Mouse (Mus musculus): ENCODE data around the gene Atp5l. TPM values are rescaled to one million over a fixed set of nuclear protein-coding genes. Genes with fewer than 3 reads are reported as not detected.

Atp5l gene
- polyA plus RNA-seq, 1 experiment from 2014 or later, result 538 TPM

DNA sequence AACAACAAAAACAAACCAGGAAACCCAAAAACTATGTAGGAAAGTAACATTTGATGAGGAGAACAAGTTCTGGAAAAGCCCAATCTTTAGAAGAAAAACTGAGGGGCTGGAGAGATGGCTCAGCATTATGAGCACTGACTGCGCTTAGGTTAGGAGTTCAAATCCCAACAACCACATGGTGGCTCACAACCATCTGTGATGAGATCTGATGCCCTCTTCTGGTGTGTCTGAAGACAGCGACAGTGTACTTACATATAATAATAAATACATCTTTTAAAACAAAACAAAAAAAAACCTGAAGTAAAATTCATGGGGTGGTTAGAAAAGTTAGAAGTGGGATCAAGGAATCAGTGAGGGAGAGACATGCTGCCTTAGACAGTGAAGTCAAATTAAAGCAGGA, 1.0 kb upstream of the Atp5l start:
- Histone ChIP-seq H3K4me1 (peaks cover 5% of the 10 kb centered on the region), H3K27ac (peak overlapping the region; percentile 92), H3K9ac (no peak overlapping the region), H3K9me3 (no peaks in the 10 kb centered on the region), H3K36me3 (no peaks in the 10 kb centered on the region), H3K4me3 (peak overlapping the region; percentile 93), H3K4me2 (replicated peaks) (peak overlapping the region; percentile 73), H3K27me3 (no peaks in the 10 kb centered on the region)
- no peak for ATAC-seq (ENCODE audit: insufficient number of reproducible peaks, insufficient read depth, low FRiP score, low TSS enrichment)
- WGBS, result 65% methylated on average over 2 of the region's 2 CpGs

GRCm38 (mm10) chr9:44921123-44921468, 554 bp upstream of the Atp5l start:
- Histone ChIP-seq H3K9me3 (no peaks in the 10 kb centered on the region), H3K9ac (peak overlapping the region; percentile 54; the same call in 1 of the 2 replicates), H3K4me2 (replicated peaks) (peak overlapping the region; percentile 73), H3K4me1 (peaks cover 5% of the 10 kb centered on the region), H3K27ac (peak overlapping the region; percentile 92), H3K36me3 (no peaks in the 10 kb centered on the region), H3K4me3 (peak overlapping the region; percentile 93), H3K27me3 (no peaks in the 10 kb centered on the region)
- under 1% methylated on average over 8 of the region's 8 CpGs for WGBS
- ATAC-seq (ENCODE audit: insufficient number of reproducible peaks, insufficient read depth, low FRiP score, low TSS enrichment), result peak; percentile 81; the same call in 1 of the 2 replicates

- peak overlapping the region; percentile 73 for H3K4me2 ChIP-seq (replicated peaks)
- no peak for ATAC-seq (ENCODE audit: insufficient number of reproducible peaks, insufficient read depth, low FRiP score, low TSS enrichment)
- no peak overlapping the region for H3K27ac ChIP-seq
- no peaks in the 10 kb centered on the region for H3K27me3 ChIP-seq
- H3K4me3 ChIP-seq, result peak overlapping the region; percentile 93
- 36% methylated on average over 2 of the region's 2 CpGs for WGBS
- H3K9me3 ChIP-seq, result no peaks in the 10 kb centered on the region
- peak overlapping the region; percentile 91 for H3K9ac ChIP-seq
- no peaks in the 10 kb centered on the region for H3K36me3 ChIP-seq
- H3K4me1 ChIP-seq, result peaks cover 16% of the 10 kb centered on the region
Observed at GRCm38 (mm10) chr9:44919606-44920005, 936 bp downstream of the Atp5l start.

GRCm38 (mm10) chr9:44916196-44916595, 4.3 kb downstream of the Atp5l start:
- H3K4me1 ChIP-seq, result peaks cover 17% of the 10 kb centered on the region
- 63% methylated on average over 1 of the region's 1 CpGs for WGBS
- no peak overlapping the region for H3K27ac ChIP-seq
- ATAC-seq (ENCODE audit: insufficient number of reproducible peaks, insufficient read depth, low FRiP score, low TSS enrichment), result no peak
- peaks cover 17% of the 10 kb centered on the region for H3K36me3 ChIP-seq
- no peak overlapping the region for H3K4me3 ChIP-seq
- no peak overlapping the region for H3K9ac ChIP-seq
- H3K4me2 ChIP-seq (replicated peaks), result no peak overlapping the region
- no peaks in the 10 kb centered on the region for H3K27me3 ChIP-seq
- no peaks in the 10 kb centered on the region for H3K9me3 ChIP-seq

DNA sequence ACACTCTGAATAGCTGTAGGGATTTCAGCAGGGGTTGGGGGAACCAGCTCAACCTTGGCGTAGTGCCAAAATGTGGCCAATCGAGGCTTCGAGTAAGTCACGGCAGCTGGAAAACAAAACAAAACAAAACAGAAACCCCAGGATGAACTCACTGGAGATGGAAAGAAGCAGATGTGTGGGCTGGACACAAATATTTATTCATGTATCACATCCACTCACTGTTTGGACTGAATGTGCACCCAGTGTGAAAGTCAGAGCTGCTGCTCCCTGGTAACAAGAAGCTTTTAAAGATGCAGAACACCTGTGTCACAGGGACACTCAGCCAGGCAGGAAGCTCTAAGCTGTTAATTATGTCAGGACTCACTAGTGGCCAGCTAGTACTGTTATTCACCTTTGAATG, 5.8 kb downstream of the Atp5l start:
- H3K4me2 ChIP-seq (replicated peaks), result no peak overlapping the region
- peaks cover 17% of the 10 kb centered on the region for H3K4me1 ChIP-seq
- H3K4me3 ChIP-seq, result no peak overlapping the region
- no peaks in the 10 kb centered on the region for H3K27me3 ChIP-seq
- WGBS, result 45% methylated on average over 4 of the region's 4 CpGs
- H3K36me3 ChIP-seq, result peaks cover 31% of the 10 kb centered on the region
- no peak overlapping the region for H3K27ac ChIP-seq
- no peaks in the 10 kb centered on the region for H3K9me3 ChIP-seq
- no peak overlapping the region for H3K9ac ChIP-seq
- ATAC-seq (ENCODE audit: insufficient number of reproducible peaks, insufficient read depth, low FRiP score, low TSS enrichment), result no peak

DNA sequence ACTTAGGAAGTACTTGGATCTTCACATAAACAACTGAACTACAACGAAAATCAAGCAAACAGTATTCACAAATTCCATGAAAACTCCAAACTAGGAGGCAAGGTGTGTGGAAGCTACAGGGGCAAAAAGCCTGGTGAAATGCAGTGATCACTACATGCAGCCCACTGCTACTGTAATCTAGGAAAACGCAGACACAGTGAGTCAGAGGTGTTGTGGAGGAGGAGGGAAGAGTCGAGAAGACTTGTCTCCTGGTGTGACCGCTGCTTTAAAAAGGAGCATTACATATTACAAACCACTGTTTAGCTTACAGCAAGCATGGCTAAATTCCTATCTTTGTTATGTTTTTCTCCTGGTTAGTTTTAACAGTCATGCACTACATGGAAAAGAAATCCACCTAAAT, 9.2 kb downstream of the Atp5l start:
- H3K9me3 ChIP-seq, result no peaks in the 10 kb centered on the region
- H3K4me1 ChIP-seq, result peaks cover 11% of the 10 kb centered on the region
- peaks cover 31% of the 10 kb centered on the region for H3K36me3 ChIP-seq
- no peaks in the 10 kb centered on the region for H3K27me3 ChIP-seq
- no peak overlapping the region for H3K27ac ChIP-seq
- 93% methylated on average over 4 of the region's 4 CpGs for WGBS
- no peak for ATAC-seq (ENCODE audit: insufficient number of reproducible peaks, insufficient read depth, low FRiP score, low TSS enrichment)
- H3K9ac ChIP-seq, result no peak overlapping the region
- H3K4me3 ChIP-seq, result no peak overlapping the region
- no peak overlapping the region for H3K4me2 ChIP-seq (replicated peaks)

DNA sequence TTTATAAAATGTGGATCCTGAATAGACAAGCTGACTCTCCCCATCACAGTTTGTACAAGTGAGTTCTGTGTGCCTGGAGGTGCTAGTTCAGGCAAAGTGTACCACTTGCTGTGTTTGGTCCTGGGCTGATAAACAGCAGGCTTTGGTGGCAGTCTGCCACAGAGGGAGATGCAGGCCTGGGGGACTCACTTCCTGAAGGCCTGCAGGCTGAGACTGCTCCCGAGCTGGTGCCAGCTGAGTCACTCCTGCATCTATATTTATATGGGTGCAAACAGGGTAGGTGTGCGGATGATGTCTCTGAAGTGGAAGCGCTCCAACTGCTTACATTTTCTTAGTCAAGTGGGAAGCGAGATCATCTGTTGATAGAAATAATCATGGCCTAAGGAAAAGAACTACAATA, 14.9 kb downstream of the Atp5l start:
- WGBS, result 73% methylated on average over 4 of the region's 4 CpGs
- H3K4me1 ChIP-seq, result no peaks in the 10 kb centered on the region
- ATAC-seq (ENCODE audit: insufficient number of reproducible peaks, insufficient read depth, low FRiP score, low TSS enrichment), result no peak

DNA sequence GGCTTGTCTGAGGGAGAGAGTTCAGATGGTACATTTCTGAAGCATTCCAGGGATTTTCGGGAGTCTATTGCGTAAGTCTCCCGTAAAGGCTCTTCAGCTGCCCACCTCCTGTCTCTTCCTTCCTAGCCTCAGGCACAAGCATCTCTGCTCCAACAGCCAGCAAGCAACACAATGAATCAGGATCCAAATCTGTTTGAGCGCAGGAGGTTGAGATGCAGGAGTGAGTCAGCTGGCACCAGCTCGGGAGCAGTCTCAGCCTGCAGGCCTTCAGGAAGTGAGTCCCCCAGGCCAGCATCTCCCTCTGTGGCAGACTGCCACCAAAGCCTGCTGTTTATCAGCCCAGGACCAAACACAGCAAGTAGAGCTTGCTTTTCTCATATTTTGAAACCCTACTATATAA, 15.6 kb downstream of the Atp5l start:
- Histone ChIP-seq H3K9me3 (no peaks in the 10 kb centered on the region), H3K27ac (no peak overlapping the region), H3K9ac (no peak overlapping the region), H3K4me2 (replicated peaks) (no peak overlapping the region), H3K36me3 (0 out of 2 replicates have a peak, but pooled peaks cover 1% of the 10 kb centered on the region), H3K4me3 (no peak overlapping the region), H3K27me3 (no peaks in the 10 kb centered on the region), H3K4me1 (no peaks in the 10 kb centered on the region)
- ATAC-seq (ENCODE audit: insufficient number of reproducible peaks, insufficient read depth, low FRiP score, low TSS enrichment), result no peak
- WGBS, result 45% methylated on average over 5 of the region's 5 CpGs

More for the DNA sequence above, 14.9 kb downstream of the Atp5l start:
- Histone ChIP-seq H3K27ac (no peak overlapping the region), H3K4me3 (no peak overlapping the region), H3K9ac (no peak overlapping the region), H3K36me3 (peaks cover 8% of the 10 kb centered on the region), H3K9me3 (no peaks in the 10 kb centered on the region), H3K4me2 (replicated peaks) (no peak overlapping the region), H3K27me3 (no peaks in the 10 kb centered on the region)

- Histone ChIP-seq H3K36me3 (no peaks in the 10 kb centered on the region), H3K27me3 (no peaks in the 10 kb centered on the region), H3K4me3 (no peak overlapping the region), H3K9ac (no peak overlapping the region), H3K27ac (no peak overlapping the region), H3K4me2 (replicated peaks) (no peak overlapping the region), H3K9me3 (no peaks in the 10 kb centered on the region), H3K4me1 (no peaks in the 10 kb centered on the region)
- WGBS, result 86% methylated on average over 4 of the region's 4 CpGs
- ATAC-seq (ENCODE audit: insufficient number of reproducible peaks, insufficient read depth, low FRiP score, low TSS enrichment), result no peak
Observed at GRCm38 (mm10) chr9:44903856-44904255, 16.7 kb downstream of the Atp5l start.

GRCm38 (mm10) chr9:44900402-44900801, 20.1 kb downstream of the Atp5l start:
- H3K4me2 ChIP-seq (replicated peaks), result no peak overlapping the region
- H3K27me3 ChIP-seq, result no peaks in the 10 kb centered on the region
- no peaks in the 10 kb centered on the region for H3K36me3 ChIP-seq
- H3K27ac ChIP-seq, result no peak overlapping the region
- ATAC-seq (ENCODE audit: insufficient number of reproducible peaks, insufficient read depth, low FRiP score, low TSS enrichment), result no peak
- WGBS, result 68% methylated on average over 4 of the region's 4 CpGs
- no peaks in the 10 kb centered on the region for H3K9me3 ChIP-seq
- no peak overlapping the region for H3K4me3 ChIP-seq
- no peak overlapping the region for H3K9ac ChIP-seq
- H3K4me1 ChIP-seq, result no peaks in the 10 kb centered on the region

DNA sequence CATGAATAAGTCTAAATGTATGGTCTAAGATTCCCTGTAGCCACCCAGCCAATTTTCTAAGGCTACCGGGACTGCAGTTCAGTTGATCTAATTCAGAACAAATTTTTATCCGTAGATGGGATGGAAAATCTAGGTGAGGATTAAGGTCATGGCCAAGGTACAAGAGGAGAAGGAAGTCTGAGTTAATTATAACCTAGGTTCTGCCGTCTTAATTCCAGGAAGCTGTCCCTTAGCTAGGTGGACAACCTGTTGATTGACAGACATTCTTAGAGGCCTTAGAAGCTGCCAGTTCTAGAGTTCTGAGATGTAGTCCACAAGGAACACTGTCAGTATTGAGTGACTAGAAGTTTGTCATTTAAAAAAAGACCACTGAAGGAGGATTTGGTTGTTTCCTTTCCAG, 20.8 kb downstream of the Atp5l start:
- H3K4me3 ChIP-seq, result no peak overlapping the region
- H3K27ac ChIP-seq, result no peak overlapping the region
- H3K9ac ChIP-seq, result no peak overlapping the region
- H3K27me3 ChIP-seq, result no peaks in the 10 kb centered on the region
- no peaks in the 10 kb centered on the region for H3K4me1 ChIP-seq
- WGBS, result 74% methylated on average over 3 of the region's 3 CpGs
- H3K4me2 ChIP-seq (replicated peaks), result no peak overlapping the region
- H3K36me3 ChIP-seq, result no peaks in the 10 kb centered on the region
- H3K9me3 ChIP-seq, result no peaks in the 10 kb centered on the region
- ATAC-seq (ENCODE audit: insufficient number of reproducible peaks, insufficient read depth, low FRiP score, low TSS enrichment), result no peak

DNA sequence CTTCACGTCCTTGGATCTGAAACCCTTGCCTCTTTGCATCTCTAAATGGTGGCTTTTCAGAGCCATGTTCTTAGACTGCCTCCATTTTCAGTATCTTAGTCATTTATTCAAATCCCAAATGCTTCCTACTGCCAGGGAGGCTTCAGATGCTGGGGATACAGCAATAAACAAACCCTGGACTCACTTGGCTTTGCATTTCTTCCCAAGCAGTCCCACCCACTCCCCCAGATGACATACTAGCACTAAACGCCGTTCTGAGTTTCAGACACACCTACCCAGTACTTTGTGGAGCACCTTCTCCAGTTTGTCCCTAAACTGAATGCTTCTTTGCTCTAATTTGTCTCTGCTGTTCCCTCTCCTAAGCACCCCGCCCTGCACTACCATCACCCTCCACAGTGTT, 23.5 kb downstream of the Atp5l start:
- Histone ChIP-seq H3K4me3 (no peak overlapping the region), H3K36me3 (no peaks in the 10 kb centered on the region), H3K4me1 (no peaks in the 10 kb centered on the region), H3K9me3 (no peaks in the 10 kb centered on the region), H3K27me3 (no peaks in the 10 kb centered on the region), H3K4me2 (replicated peaks) (no peak overlapping the region), H3K27ac (no peak overlapping the region), H3K9ac (no peak overlapping the region)
- ATAC-seq (ENCODE audit: insufficient number of reproducible peaks, insufficient read depth, low FRiP score, low TSS enrichment), result no peak
- 68% methylated on average over 4 of the region's 4 CpGs for WGBS

GRCm38 (mm10) chr9:44892664-44893063, 27.9 kb downstream of the Atp5l start:
- 66% methylated on average over 3 of the region's 3 CpGs for WGBS
- Histone ChIP-seq H3K4me3 (no peak overlapping the region), H3K4me1 (no peaks in the 10 kb centered on the region), H3K9me3 (no peaks in the 10 kb centered on the region), H3K27me3 (no peaks in the 10 kb centered on the region), H3K9ac (no peak overlapping the region), H3K27ac (no peak overlapping the region), H3K36me3 (no peaks in the 10 kb centered on the region), H3K4me2 (replicated peaks) (no peak overlapping the region)
- ATAC-seq (ENCODE audit: insufficient number of reproducible peaks, insufficient read depth, low FRiP score, low TSS enrichment), result no peak

Measured in embryonic facial prominence, embryonic 12.5 days (tissue).